Mouse (Mus musculus): Measurements from ENCODE around the gene Cysrt1. TPM values are rescaled to one million over a fixed set of nuclear protein-coding genes. Genes with fewer than 3 reads are reported as not detected.
A peak's percentile ranks its signal among the peaks of the same experiment; 100 is the strongest.

Gene Cysrt1
- total RNA-seq, 2 experiments from 2014 or later, result not detected

DNA sequence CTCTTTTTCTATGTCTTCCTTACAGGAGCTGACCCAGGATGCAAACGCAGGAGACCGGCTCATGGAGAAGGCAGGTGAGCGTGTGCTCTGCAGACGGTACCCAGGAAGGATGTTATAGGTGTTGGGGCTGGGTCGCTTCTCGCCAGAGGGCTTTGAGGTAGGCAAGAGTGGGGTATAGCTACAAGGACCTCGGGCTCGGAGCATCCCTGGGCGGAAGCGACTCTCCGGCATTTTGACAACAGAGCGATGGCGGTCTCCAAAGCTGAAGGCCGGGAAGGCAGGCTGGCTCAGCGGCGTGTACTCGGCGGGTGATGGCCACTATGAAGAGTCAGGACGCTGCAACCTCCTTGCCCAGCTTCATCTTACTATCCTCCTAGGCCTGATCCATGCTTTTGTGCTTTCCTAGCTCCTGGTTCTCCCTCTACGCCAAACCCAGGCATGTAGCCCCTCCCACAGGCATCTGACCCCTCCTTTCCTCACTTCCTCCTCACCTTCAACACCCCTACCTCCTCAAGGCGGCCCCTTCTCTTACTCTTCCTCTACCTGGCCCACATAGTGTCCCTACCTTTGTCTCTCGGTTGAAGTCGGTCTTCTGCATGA is 28.9 kb downstream of the Cysrt1 start:
- DNase-seq, result no peak
- no peak for TF ChIP-seq CTCF (IDR thresholded peaks at IDR 0.05)
- H3K27ac ChIP-seq, result no peak overlapping the region
- no peak overlapping the region for H3K4me3 ChIP-seq
- intact Hi-C loops (cut with DNase I), result no loop called here

DNA sequence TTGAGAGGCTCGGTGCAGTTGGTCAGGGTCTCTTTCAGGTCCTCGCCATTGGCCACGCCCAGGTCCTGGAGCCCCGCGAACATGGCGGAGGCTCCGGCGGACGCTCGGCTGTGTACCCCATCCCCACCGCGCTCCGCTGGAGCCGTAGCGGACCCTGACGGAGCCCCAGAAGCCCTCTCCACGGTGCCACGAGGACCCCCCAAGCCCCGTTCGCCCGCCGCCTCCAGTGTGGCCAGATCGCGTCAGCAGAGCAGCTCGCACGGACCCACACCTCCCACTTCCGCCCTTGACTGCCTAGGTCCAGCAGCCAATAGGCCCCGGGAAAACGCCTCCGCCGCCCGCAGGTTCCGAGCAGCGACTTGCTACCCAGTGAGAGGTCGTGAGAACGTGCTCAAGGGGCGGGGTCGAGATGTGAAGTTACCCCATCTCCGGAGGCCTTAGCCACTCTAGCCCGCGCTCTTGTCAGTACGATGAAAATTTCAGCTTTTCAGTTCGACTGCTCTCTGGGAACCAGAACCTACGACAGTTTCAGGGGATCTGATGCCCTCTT is 31.1 kb downstream of the Cysrt1 start, which contains the start of gene Nelfb:
Gene Nelfb, minus strand, starts transcription at position 369 of the 550 bp plus-strand sequence.
- intact Hi-C loops (cut with DNase I), result no loop called here

DNA sequence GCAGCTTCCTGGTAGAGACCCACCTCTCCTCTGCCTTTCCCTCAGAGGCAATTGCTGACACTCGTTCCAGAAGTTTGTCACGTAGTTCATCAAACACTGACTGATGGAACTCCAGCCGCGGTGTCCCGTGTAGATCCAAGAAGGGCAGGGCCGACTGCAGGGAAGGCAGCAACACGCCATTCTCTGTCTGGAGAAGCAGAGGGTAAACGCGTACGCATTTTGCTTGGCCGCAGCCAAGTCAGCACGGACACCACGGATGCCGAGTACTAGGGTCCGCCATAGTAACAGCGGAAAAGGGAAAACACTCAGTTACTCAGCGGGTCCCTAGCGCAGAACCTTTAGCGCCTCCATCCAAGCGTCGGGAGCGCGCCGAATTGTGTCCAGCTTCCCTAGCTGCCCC is 31.6 kb downstream of the Cysrt1 start:
- peak overlapping the region; percentile 99 for H3K4me3 ChIP-seq
- peak overlapping the region; percentile 97 for H3K27ac ChIP-seq
- no peak for DNase-seq
- no peak for TF ChIP-seq CTCF (IDR thresholded peaks at IDR 0.05)
- intact Hi-C loops (cut with DNase I), result no loop called here

More for the DNA sequence above, 31.1 kb downstream of the Cysrt1 start, which contains the start of gene Nelfb:
- Histone ChIP-seq H3K27ac (peak within 1 kb of the TSS; percentile 97), H3K4me3 (peak within 1 kb of the TSS; percentile 99)
- DNase-seq, result peak; percentile 93
- TF ChIP-seq CTCF (IDR thresholded peaks at IDR 0.05), result no peak

DNA sequence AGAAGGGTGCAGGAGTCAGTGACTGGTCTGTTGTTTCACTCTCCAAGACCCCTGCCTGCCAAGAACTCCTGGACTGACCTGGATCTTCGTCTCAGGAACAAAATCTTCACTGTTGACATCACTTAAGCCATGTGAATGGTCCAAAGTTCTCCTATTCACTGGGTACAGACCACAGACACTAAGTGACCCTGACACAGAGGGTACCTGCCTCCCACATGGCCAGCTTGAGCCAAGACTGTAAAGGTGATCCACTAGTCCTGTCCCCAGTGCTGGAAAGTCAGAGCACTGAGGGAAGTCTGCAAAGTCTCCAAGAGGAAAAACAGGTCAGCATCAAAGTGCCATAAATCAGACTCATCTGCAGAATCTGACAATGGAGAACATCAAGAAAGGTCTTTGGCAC is 34.7 kb downstream of the Cysrt1 start:
- Histone ChIP-seq H3K27ac (no peak overlapping the region), H3K4me3 (no peak overlapping the region)
- TF ChIP-seq CTCF (IDR thresholded peaks at IDR 0.05), result no peak
- no peak for DNase-seq
- intact Hi-C loops (cut with DNase I), result no loop called here

DNA sequence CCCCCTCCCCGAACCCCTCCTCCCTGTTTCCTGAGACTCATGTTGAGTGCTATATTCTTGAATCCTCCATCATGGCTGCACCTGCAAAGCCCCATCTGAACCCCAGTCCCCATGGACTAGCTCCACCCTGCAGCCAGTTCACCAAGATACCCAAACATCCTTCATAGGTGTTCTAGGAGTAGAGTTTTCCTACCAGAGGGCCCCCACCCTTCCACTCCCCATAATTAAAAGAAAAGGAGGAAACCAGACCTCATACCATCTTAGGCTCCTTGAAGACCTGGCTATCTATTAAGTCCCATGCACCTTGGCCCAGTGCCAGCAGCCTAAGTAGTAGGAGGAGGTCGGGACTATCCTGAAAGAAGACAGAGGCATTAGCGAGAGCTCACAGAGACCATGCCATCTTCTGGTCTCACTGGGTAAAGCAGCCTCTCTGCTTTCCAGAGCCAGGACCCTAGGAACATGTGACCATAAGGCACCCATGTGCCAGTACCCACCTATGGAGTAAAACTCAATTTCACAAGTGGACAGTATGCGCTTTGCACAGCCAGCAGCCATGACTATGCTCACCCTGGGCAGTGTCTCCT is 38.5 kb downstream of the Cysrt1 start:
- no peak for TF ChIP-seq CTCF (IDR thresholded peaks at IDR 0.05)
- DNase-seq, result no peak
- intact Hi-C loops (cut with DNase I), result no loop called here
- no peak overlapping the region for H3K27ac ChIP-seq
- no peak overlapping the region for H3K4me3 ChIP-seq

DNA sequence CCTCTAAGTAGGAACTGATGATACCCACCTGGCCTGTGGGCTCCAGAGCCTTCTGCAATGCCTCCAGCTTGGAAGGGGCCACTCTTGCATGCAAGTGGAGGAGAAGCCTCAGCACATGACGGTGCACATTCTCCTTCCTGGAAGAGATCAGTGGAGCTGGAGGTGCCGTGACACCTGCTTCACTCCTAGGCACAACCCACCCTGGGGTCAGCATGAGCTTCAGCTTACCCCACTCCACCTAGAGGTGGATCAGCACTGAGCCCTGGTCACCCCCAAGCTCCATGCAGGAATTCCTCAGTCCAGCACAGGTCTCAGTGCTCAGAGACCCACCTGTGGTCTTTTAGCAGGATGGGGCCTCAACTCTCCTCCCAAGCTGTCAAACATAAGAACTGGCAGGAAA is 41.6 kb downstream of the Cysrt1 start:
- Histone ChIP-seq H3K4me3 (no peak overlapping the region), H3K27ac (no peak overlapping the region)
- no peak for TF ChIP-seq CTCF (IDR thresholded peaks at IDR 0.05)
- intact Hi-C loops (cut with DNase I), result no loop called here
- no peak for DNase-seq

DNA sequence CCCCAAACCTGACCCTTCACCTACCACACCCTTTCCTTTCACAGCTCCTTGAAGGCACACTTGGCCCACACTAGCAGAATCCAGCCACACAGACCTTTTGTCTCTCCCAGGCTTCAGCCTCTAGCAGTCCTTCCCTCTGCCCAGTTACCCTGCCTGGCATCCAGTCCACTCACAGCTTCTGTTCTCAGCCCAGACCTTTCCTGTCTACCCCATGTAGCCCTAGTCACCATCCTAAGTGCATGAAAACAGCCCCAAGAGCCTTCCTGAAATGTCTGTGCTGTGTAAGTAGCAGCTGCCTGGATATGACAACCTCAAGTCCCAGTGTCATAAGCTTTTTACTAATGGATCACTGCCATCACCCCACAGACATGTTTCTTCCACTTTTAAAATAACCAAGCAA is 44.3 kb downstream of the Cysrt1 start:
- Histone ChIP-seq H3K27ac (peak overlapping the region; percentile 86), H3K4me3 (no peak overlapping the region)
- intact Hi-C loops (cut with DNase I), result no loop called here
- TF ChIP-seq CTCF (IDR thresholded peaks at IDR 0.05), result no peak
- DNase-seq, result no peak

DNA sequence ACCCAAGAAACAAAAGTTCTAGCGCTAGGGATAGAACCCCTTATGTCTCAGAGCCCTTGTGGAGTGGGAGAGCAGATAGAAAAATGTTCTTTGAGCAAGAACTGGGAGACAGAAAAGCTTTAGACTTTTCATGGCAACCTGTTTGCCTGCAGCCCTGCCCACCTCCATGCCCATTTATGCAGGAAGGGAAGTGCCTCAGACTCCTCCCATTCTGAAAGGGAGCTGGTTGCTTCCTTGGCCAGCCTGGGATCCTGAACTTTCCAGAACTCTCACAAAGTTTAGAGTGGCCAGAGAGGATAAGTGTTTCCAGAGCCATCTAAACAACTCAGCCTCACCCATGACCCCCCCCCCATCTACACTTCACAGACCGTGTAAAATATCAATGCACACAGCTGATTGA is 45.1 kb downstream of the Cysrt1 start:
- TF ChIP-seq CTCF (IDR thresholded peaks at IDR 0.05), result no peak
- intact Hi-C loops (cut with DNase I), result no loop called here
- H3K27ac ChIP-seq, result peak overlapping the region; percentile 86
- DNase-seq, result no peak
- H3K4me3 ChIP-seq, result peak overlapping the region; percentile 69

DNA sequence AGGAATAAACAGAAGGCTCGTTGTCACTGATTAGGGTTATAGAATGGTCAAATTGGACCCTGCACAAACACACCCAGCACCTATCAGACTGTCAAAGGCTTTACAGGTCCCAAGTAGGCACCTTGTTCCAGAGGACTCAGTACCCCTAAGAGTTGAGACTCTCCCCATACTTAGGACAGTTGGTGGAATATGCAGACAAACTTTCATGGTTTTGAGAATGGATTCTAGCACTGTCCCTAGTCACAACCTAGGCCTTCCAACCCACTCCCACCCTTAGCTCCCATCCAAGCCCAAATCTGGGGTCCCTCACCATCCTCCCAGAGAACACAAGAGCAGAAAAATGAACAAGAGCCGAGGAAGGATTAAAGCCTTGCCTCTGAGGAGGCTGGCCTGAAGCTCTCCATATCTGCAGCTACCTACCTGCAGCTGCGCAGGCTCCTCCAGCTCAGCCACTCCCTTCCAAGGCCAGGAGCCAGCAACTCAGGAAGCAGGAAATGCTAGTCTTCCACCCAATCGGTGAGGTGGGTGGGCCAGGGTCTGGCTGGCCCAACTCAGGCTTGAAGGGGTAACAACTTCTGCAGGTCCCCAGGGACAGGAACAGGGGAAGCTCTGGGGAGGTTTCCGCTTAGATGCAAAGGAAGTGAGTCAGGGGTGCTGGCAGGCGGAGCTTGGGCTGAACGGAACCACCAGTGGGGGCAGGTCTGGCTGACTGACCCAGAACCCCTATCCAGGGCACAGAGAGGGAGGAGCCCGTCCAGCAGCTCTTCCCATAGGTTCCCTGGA is 45.9 kb downstream of the Cysrt1 start, which contains the start of gene Tor4a:
Gene Tor4a, minus strand, starts transcription at position 715 of the 783 bp plus-strand sequence.
- H3K27ac ChIP-seq, result peak within 1 kb of the TSS; percentile 86
- peak within 1 kb of the TSS; percentile 69 for H3K4me3 ChIP-seq
- DNase-seq, result peak; percentile 78
- intact Hi-C loops (cut with DNase I), result no loop called here
- TF ChIP-seq CTCF (IDR thresholded peaks at IDR 0.05), result no peak; the same call in 1 of the 2 replicates

DNA sequence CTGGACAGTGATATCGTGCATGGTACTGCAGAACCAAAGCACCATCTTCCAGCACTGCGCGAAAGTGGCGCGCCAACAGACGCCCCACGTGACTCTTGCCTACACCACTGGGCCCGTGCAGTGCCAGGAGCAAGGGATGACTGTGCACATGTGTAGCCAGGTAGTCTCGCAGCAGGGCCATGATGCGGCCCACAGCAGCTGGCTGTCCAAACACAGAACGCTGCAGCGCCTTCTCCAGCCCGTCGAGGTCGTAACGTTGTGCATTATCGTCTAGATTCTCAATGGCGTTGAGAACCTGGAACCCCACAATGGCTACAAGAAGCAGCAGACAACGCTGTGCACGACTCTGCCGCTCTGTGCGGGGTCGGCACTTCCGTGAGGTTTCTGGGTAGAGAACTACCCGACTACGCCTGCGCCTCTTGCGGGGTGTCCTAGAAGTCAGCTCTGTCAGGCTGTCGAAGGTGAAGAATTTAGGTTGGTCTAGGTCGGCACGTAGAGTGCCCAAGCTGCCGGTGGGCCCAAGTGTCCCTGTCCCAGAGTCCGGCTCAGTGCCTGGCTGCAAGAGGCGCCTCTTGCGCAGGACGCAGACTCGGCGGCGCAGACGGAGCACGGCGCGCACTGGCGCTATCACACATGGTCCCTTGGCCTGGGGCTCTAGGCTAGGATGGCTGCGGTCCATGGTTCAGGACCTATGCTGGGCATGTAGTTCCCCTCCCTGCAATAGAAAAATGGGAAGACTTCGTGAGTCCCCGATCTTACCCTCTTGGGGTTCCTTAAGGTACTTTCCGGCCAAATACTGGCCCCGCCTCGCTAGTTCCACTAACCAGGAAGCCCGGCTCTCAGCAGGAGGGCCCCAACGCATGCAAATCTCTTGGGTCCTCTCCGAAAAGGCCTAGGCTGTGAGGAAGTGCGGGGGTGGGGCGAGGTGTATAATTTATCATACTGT is 46.8 kb downstream of the Cysrt1 start:
- H3K27ac ChIP-seq, result peak overlapping the region; percentile 86

DNA sequence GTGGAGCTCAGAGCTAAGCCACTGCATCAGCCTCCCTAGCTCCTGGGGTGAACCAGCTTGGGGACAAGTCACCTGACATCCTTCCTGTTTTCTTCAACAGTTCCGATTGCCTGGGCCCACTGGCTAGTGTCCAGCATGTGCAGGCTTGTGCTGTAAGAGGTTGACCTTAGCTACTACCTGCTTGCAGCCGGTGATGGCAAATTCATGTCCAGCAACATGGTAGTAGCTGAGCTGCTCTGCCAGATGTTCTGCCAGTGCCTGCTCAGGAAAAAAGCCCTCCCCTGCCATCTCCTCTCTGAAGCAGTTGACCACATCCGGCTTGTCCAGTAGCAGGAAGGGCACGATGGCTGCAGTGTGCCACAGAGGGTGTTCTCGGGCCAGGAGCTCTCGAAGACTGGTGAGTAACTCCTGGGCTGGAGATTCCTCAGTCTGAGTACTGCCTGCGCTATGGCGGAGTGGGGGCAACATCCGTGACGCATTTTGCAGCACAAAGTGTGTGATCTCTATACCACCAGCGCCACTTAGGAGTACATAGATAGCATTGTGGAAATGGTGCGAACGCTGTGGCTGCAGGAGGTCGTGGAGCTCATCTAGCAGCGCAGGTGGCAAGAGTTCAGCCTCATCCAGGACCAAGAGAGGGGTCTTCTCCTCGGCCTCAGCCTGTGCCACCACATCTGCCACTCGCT is 47.6 kb downstream of the Cysrt1 start:
- H3K27ac ChIP-seq, result peak overlapping the region; percentile 86
- peak overlapping the region; percentile 69 for H3K4me3 ChIP-seq
- TF ChIP-seq CTCF (IDR thresholded peaks at IDR 0.05), result no peak
- DNase-seq, result no peak
- intact Hi-C loops (cut with DNase I), result loop anchor here (2.0 to 5.0 kb wide), 3 partner anchors 60 to 138 kb away; partner anchors contain the start of genes Anapc2, Man1b1, Ssna1 and Tmem203

More for the DNA sequence above, 46.8 kb downstream of the Cysrt1 start:
- intact Hi-C loops (cut with DNase I), result loop anchor here (2.0 kb wide), 1 partner anchor 59 kb away; the partner anchor contains the start of gene Tmem203
- DNase-seq, result peak; percentile 63
- no peak for TF ChIP-seq CTCF (IDR thresholded peaks at IDR 0.05)
- peak overlapping the region; percentile 69 for H3K4me3 ChIP-seq
